Comparison of ENCODE assay signal across 21 mouse cellular contexts in the genomic region with DNA sequence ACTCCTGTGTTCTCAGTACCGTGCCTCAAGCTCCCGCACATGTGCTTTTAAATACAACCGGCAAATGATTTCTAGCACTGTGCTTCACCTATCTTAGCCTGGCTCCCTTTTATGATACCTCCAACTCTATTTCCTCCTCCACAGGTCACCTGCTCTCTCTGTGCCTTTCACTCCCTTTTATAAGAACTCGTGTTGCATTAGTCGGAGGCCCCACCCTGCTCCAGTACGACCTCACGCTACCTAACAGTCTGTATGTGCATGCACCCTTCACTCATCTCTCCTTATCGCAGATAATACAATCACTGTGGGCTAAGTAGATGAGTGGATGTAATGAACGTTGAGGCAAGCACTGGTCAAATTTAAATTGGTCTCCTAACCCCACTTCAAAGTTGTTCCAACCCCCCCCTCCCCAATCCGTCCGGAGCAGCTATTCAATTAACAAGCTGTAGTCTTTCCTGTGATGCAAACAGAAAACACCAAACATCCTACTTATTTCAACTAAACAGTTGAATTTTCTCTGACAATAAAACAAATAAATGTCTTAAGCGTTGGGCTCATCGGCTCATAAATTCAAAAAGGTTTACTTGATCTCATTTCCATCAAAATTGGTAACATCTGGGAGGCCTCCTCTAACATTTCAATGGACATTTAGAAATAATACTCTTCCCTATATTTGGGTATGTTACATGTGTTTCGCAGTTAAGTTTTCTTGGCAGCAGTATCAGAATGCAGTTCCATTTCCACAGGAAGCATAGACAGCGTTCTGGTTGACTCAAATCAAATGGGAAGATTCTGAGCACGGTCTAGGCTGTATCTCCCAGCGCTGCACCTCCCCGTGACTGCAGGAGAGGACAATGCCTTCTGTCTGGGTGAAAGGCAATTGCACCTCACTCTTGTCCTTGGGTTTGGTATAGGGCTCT.
DNase-seq lines count a peak whose midpoint lies in the region; ATAC-seq and TF ChIP-seq lines count a peak whose summit lies in the region.
"Had no signal": no experiment of that assay in that cellular context is flagged by ENCODE, and none has a peak within 500 bp of the region (broad histone marks: within the 10 kb centered on the region; RNA-seq: fewer than 3 reads in every experiment).

No protein-coding gene starts in this region.

- peak overlapping the region; percentile 55 for H3K27ac ChIP-seq in heart, postnatal 0 days (ENCODE audit: low read depth)
- H3K27ac ChIP-seq in heart, embryonic 11.5 days (ENCODE audit: low read depth, low read length), result no peak overlapping the region
- peak overlapping the region; percentile 15; the same call in 1 of the 2 replicates for H3K27ac ChIP-seq in lung, embryonic 14.5 days (ENCODE audit: low read depth)
- no peak overlapping the region for H3K27ac ChIP-seq in embryonic facial prominence, embryonic 13.5 days
- no peak overlapping the region for H3K27ac ChIP-seq in intestine, postnatal 0 days (ENCODE audit: low read depth, low read length)
- H3K27ac ChIP-seq: forebrain, embryonic 10.5 days; hindbrain, embryonic 10.5 days; hindbrain, postnatal 0 days; liver, embryonic 12.5 days had no signal

- WGBS in heart, postnatal 0 days, result 77% methylated on average over 18 of the region's 18 CpGs
- WGBS in heart, embryonic 11.5 days (ENCODE audit: insufficient replicate concordance), result 79% methylated on average over 18 of the region's 18 CpGs
- 52% methylated on average over 18 of the region's 18 CpGs for WGBS in lung, embryonic 14.5 days
- 55% methylated on average over 18 of the region's 18 CpGs for WGBS in embryonic facial prominence, embryonic 13.5 days
- 65% methylated on average over 18 of the region's 18 CpGs for WGBS in intestine, postnatal 0 days

- H3K36me3 ChIP-seq in heart, postnatal 0 days (replicated peaks; ENCODE audit: control insufficient read depth, insufficient read depth, low read length), result no peaks in the 10 kb centered on the region
- H3K36me3 ChIP-seq in heart, embryonic 11.5 days (ENCODE audit: control insufficient read depth, insufficient read depth, low read length), result no peaks in the 10 kb centered on the region
- no peaks in the 10 kb centered on the region for H3K36me3 ChIP-seq in lung, embryonic 14.5 days (ENCODE audit: insufficient read depth)
- no peaks in the 10 kb centered on the region for H3K36me3 ChIP-seq in embryonic facial prominence, embryonic 13.5 days
- H3K36me3 ChIP-seq in intestine, postnatal 0 days (ENCODE audit: control insufficient read depth, insufficient read depth), result no peaks in the 10 kb centered on the region
- H3K36me3 ChIP-seq: forebrain, embryonic 10.5 days; hindbrain, embryonic 10.5 days; liver, embryonic 12.5 days had no signal

- no peaks in the 10 kb centered on the region for H3K9me3 ChIP-seq in heart, postnatal 0 days (replicated peaks; ENCODE audit: control insufficient read depth, low read length)
- no peaks in the 10 kb centered on the region for H3K9me3 ChIP-seq in heart, embryonic 11.5 days (replicated peaks; ENCODE audit: control insufficient read depth, low read length)
- H3K9me3 ChIP-seq in lung, embryonic 14.5 days (ENCODE audit: low read depth, low read length), result no peaks in the 10 kb centered on the region
- no peaks in the 10 kb centered on the region for H3K9me3 ChIP-seq in embryonic facial prominence, embryonic 13.5 days
- H3K9me3 ChIP-seq in intestine, postnatal 0 days (ENCODE audit: control insufficient read depth), result no peaks in the 10 kb centered on the region
- H3K9me3 ChIP-seq: forebrain, embryonic 10.5 days; hindbrain, embryonic 10.5 days; liver, embryonic 12.5 days had no signal

- no peaks in the 10 kb centered on the region for H3K27me3 ChIP-seq in heart, postnatal 0 days (ENCODE audit: control insufficient read depth, insufficient read depth, low read length)
- no peaks in the 10 kb centered on the region for H3K27me3 ChIP-seq in heart, embryonic 11.5 days (ENCODE audit: control insufficient read depth, insufficient read depth, low read length)
- no peaks in the 10 kb centered on the region for H3K27me3 ChIP-seq in lung, embryonic 14.5 days (ENCODE audit: insufficient read depth, low read length)
- H3K27me3 ChIP-seq in embryonic facial prominence, embryonic 13.5 days, result peaks cover 4% of the 10 kb centered on the region; the same call in 1 of the 2 replicates
- H3K27me3 ChIP-seq in intestine, postnatal 0 days (replicated peaks; ENCODE audit: control insufficient read depth, insufficient read depth, low read length), result no peaks in the 10 kb centered on the region
- H3K27me3 ChIP-seq: liver, embryonic 12.5 days had no signal

- no peak for TF ChIP-seq CTCF in heart, postnatal 0 days (IDR thresholded peaks at IDR 0.05; ENCODE audit: low read depth)
- no peak for TF ChIP-seq CTCF in lung, embryonic 14.5 days (IDR thresholded peaks at IDR 0.05; ENCODE audit: low read depth)
- no peak for TF ChIP-seq CTCF in intestine, postnatal 0 days (IDR thresholded peaks at IDR 0.05; ENCODE audit: low read depth)

- H3K4me2 ChIP-seq in heart, postnatal 0 days (ENCODE audit: low read depth, low read length), result peak overlapping the region; percentile 33; the same call in 1 of the 2 replicates
- H3K4me2 ChIP-seq in heart, embryonic 11.5 days, result no peak overlapping the region
- peak overlapping the region; percentile 46 for H3K4me2 ChIP-seq in lung, embryonic 14.5 days
- peak overlapping the region; percentile 31 for H3K4me2 ChIP-seq in embryonic facial prominence, embryonic 13.5 days
- H3K4me2 ChIP-seq in intestine, postnatal 0 days (replicated peaks; ENCODE audit: low read depth), result no peak overlapping the region
- H3K4me2 ChIP-seq: liver, embryonic 12.5 days; midbrain, embryonic 11.5 days had no signal

- ATAC-seq in heart, postnatal 0 days (ENCODE audit: insufficient read depth, low read depth), result no peak
- ATAC-seq in heart, embryonic 11.5 days (replicated peaks; ENCODE audit: insufficient number of reproducible peaks, low FRiP score, low TSS enrichment), result no peak
- peak; percentile 85 for ATAC-seq in lung, embryonic 14.5 days (ENCODE audit: insufficient read depth)
- ATAC-seq in embryonic facial prominence, embryonic 13.5 days (ENCODE audit: insufficient number of reproducible peaks, insufficient read depth, low FRiP score, low TSS enrichment, low read depth), result no peak
- 0 out of 2 replicates have a peak, but pooled peaks have one; percentile 31 for ATAC-seq in intestine, postnatal 0 days
- ATAC-seq: forebrain, postnatal 0 days; hindbrain, postnatal 0 days; liver, embryonic 12.5 days had no signal

- H3K9ac ChIP-seq in heart, postnatal 0 days (replicated peaks; ENCODE audit: low read depth, low read length), result no peak overlapping the region
- no peak overlapping the region for H3K9ac ChIP-seq in heart, embryonic 11.5 days (ENCODE audit: low read depth, low read length)
- H3K9ac ChIP-seq in lung, embryonic 14.5 days, result no peak overlapping the region
- no peak overlapping the region for H3K9ac ChIP-seq in embryonic facial prominence, embryonic 13.5 days
- H3K9ac ChIP-seq in intestine, postnatal 0 days (ENCODE audit: low read depth, low read length), result no peak overlapping the region
- H3K9ac ChIP-seq: forebrain, postnatal 0 days; liver, embryonic 12.5 days had no signal

- no peak for DNase-seq in heart, postnatal 0 days (ENCODE audit: low spot score)
- DNase-seq in lung, embryonic 14.5 days, result peak; percentile 82
- DNase-seq in lung, postnatal 36 days, result no peak
- no peak for DNase-seq in layer of hippocampus, postnatal 14 days (ENCODE audit: low spot score in 2 of 2)
- DNase-seq: adrenal gland, adult 2 months; cerebellum, adult 8-10 months; forebrain, postnatal 0 days; kidney, adult 2 months; kidney, postnatal 25 days; left cerebral cortex, postnatal 4 days; retina, postnatal 1 day; right cerebral cortex, postnatal 4 days; thymus, adult 2 months had no signal

- peaks cover 10% of the 10 kb centered on the region for H3K4me1 ChIP-seq in heart, postnatal 0 days (ENCODE audit: control insufficient read depth, insufficient read depth)
- no peaks in the 10 kb centered on the region for H3K4me1 ChIP-seq in heart, embryonic 11.5 days (ENCODE audit: control insufficient read depth, insufficient read depth, low read length)
- H3K4me1 ChIP-seq in lung, embryonic 14.5 days (ENCODE audit: insufficient read depth), result no peaks in the 10 kb centered on the region
- H3K4me1 ChIP-seq in embryonic facial prominence, embryonic 13.5 days, result peaks cover 14% of the 10 kb centered on the region
- H3K4me1 ChIP-seq in intestine, postnatal 0 days (replicated peaks; ENCODE audit: control insufficient read depth, insufficient read depth, low read length), result no peaks in the 10 kb centered on the region
- H3K4me1 ChIP-seq: liver, embryonic 12.5 days had no signal

- no peak overlapping the region for H3K4me3 ChIP-seq in heart, postnatal 0 days (ENCODE audit: low read depth, low read length)
- H3K4me3 ChIP-seq in heart, embryonic 11.5 days (ENCODE audit: low read depth, low read length), result no peak overlapping the region
- peak overlapping the region; percentile 3; the same call in 1 of the 2 replicates for H3K4me3 ChIP-seq in lung, embryonic 14.5 days (ENCODE audit: low read depth, low read length)
- no peak overlapping the region for H3K4me3 ChIP-seq in embryonic facial prominence, embryonic 13.5 days
- H3K4me3 ChIP-seq in intestine, postnatal 0 days (ENCODE audit: low read depth, low read length), result no peak overlapping the region
- H3K4me3 ChIP-seq: forebrain, embryonic 10.5 days; hindbrain, embryonic 10.5 days; liver, embryonic 12.5 days had no signal

- TF ChIP-seq EP300 in heart, postnatal 0 days (IDR thresholded peaks at IDR 0.05; ENCODE audit: low read depth), result no peak

Comparison
In these comparisons a context has a peak if more than half of its experiments do, and no peak if none do; other contexts are left out.
1. H3K27ac ChIP-seq: peak in heart, postnatal 0 days (single experiment) and lung, embryonic 14.5 days (single experiment); none in heart, embryonic 11.5 days (single experiment), embryonic facial prominence, embryonic 13.5 days (single experiment) and intestine, postnatal 0 days (single experiment).
2. H3K4me2 ChIP-seq: peak in heart, postnatal 0 days (single experiment), lung, embryonic 14.5 days (single experiment) and embryonic facial prominence, embryonic 13.5 days (single experiment); none in heart, embryonic 11.5 days (single experiment) and intestine, postnatal 0 days (single experiment).
3. ATAC-seq: peak in lung, embryonic 14.5 days (single experiment) and intestine, postnatal 0 days (single experiment); none in heart, postnatal 0 days (single experiment), heart, embryonic 11.5 days (single experiment) and embryonic facial prominence, embryonic 13.5 days (single experiment).